Mouse (Mus musculus) urinary bladder, postnatal 10 days (tissue): Measurements from ENCODE around the gene Slc9a9.

Experiments used
- DNase-seq: peaks from one replicate; pipeline ENCODE4 v3.0.0; 2022; ENCODE audit warnings: low spot score

Gene Slc9a9

GRCm38 (mm10) chr9:94955645-94956044 is 285.9 kb downstream of the Slc9a9 start:
- no peak for DNase-seq

- DNase-seq: no peak
Measured at GRCm38 (mm10) chr9:94958382-94958781, 288.7 kb downstream of the Slc9a9 start.

- no peak for DNase-seq
Measured at GRCm38 (mm10) chr9:94968596-94969120, 298.9 kb downstream of the Slc9a9 start.

- DNase-seq: no peak
Measured at GRCm38 (mm10) chr9:94969131-94969530, 299.4 kb downstream of the Slc9a9 start.

- DNase-seq: no peak
Measured at GRCm38 (mm10) chr9:94972021-94972420, 302.3 kb downstream of the Slc9a9 start.

- no peak for DNase-seq
Measured at GRCm38 (mm10) chr9:94972693-94973092, 303.0 kb downstream of the Slc9a9 start.

- no peak for DNase-seq
Measured at GRCm38 (mm10) chr9:94976191-94976590, 306.5 kb downstream of the Slc9a9 start.

GRCm38 (mm10) chr9:94993575-94993974 is 323.9 kb downstream of the Slc9a9 start:
- no peak for DNase-seq

GRCm38 (mm10) chr9:95020136-95020706 is 350.5 kb downstream of the Slc9a9 start:
- DNase-seq: no peak

- DNase-seq: no peak
Measured at GRCm38 (mm10) chr9:95034140-95034970, 364.6 kb downstream of the Slc9a9 start.

GRCm38 (mm10) chr9:95036209-95036608 is 366.5 kb downstream of the Slc9a9 start:
- no peak for DNase-seq

- no peak for DNase-seq
Measured at GRCm38 (mm10) chr9:95042420-95042819, 372.7 kb downstream of the Slc9a9 start.

- no peak for DNase-seq
Measured at GRCm38 (mm10) chr9:95052160-95052559, 382.5 kb downstream of the Slc9a9 start.

- no peak for DNase-seq
Measured at GRCm38 (mm10) chr9:95053183-95053582, 383.5 kb downstream of the Slc9a9 start.

GRCm38 (mm10) chr9:95055843-95056242 is 386.1 kb downstream of the Slc9a9 start:
- DNase-seq: no peak

- no peak for DNase-seq
Measured at GRCm38 (mm10) chr9:95060702-95061101, 391.0 kb downstream of the Slc9a9 start.

GRCm38 (mm10) chr9:95067037-95067436 is 397.3 kb downstream of the Slc9a9 start:
- no peak for DNase-seq

- DNase-seq: no peak
Measured at GRCm38 (mm10) chr9:95068466-95068865, 398.8 kb downstream of the Slc9a9 start.

- no peak for DNase-seq
Measured at GRCm38 (mm10) chr9:95070832-95071519, 401.3 kb downstream of the Slc9a9 start.

- DNase-seq: no peak
Measured at GRCm38 (mm10) chr9:95072450-95072955, 402.8 kb downstream of the Slc9a9 start.

GRCm38 (mm10) chr9:95073691-95074090 is 404.0 kb downstream of the Slc9a9 start:
- no peak for DNase-seq

- DNase-seq: no peak
Measured at GRCm38 (mm10) chr9:95075856-95076255, 406.1 kb downstream of the Slc9a9 start.

- no peak for DNase-seq
Measured at GRCm38 (mm10) chr9:95077938-95078337, 408.2 kb downstream of the Slc9a9 start.
